Mouse (Mus musculus): ENCODE results near the gene Cep44. TPM values are rescaled to one million over a fixed set of nuclear protein-coding genes. Genes with fewer than 3 reads are reported as not detected.
A peak's percentile ranks its signal among the peaks of the same experiment; 100 is the strongest.

The Cep44 gene
- total and polyA plus RNA-seq, 2 experiments, result 9.1 to 27.1 TPM

GRCm38 (mm10) chr8:56580918-56581317, 30.1 kb upstream of the Cep44 start:
- TF ChIP-seq CTCF (IDR thresholded peaks at IDR 0.05; ENCODE audit: low read depth, low read length) (no peak), POLR2A (IDR thresholded peaks at IDR 0.05; ENCODE audit: extremely low read depth, insufficient read depth, low read length) (no peak)
- H3K27me3 ChIP-seq (ENCODE audit: control insufficient read depth, insufficient read depth, low read length), result no peaks in the 10 kb centered on the region
- H3K9ac ChIP-seq (ENCODE audit: low read depth, low read length), result no peak overlapping the region
- DNase-seq (ENCODE audit: extremely low read depth, low read depth, low spot score), result no peak
- no peak overlapping the region for H3K27ac ChIP-seq (replicated peaks; ENCODE audit: insufficient read depth, low read depth, low read length)
- peaks cover 12% of the 10 kb centered on the region for H3K36me3 ChIP-seq (ENCODE audit: control insufficient read depth, insufficient read depth, low read length)
- no peak overlapping the region for H3K4me3 ChIP-seq (ENCODE audit: insufficient read depth, low read depth, low read length)
- 96% methylated on average over 4 of the region's 4 CpGs for WGBS
- H3K79me2 ChIP-seq (ENCODE audit: control insufficient read depth, insufficient read depth, low read length), result peaks cover 3% of the 10 kb centered on the region; the same call in 1 of the 2 replicates
- peaks cover 2% of the 10 kb centered on the region; the same call in 1 of the 2 replicates for H3K4me1 ChIP-seq (ENCODE audit: control insufficient read depth, insufficient read depth, low read length)

GRCm38 (mm10) chr8:56566856-56567255, 16.0 kb upstream of the Cep44 start:
- Histone ChIP-seq H3K36me3 (ENCODE audit: control insufficient read depth, insufficient read depth, low read length) (peaks cover 19% of the 10 kb centered on the region), H3K9ac (ENCODE audit: low read depth, low read length) (no peak overlapping the region), H3K4me3 (ENCODE audit: insufficient read depth, low read depth, low read length) (no peak overlapping the region), H3K27me3 (ENCODE audit: control insufficient read depth, insufficient read depth, low read length) (no peaks in the 10 kb centered on the region), H3K4me1 (ENCODE audit: control insufficient read depth, insufficient read depth, low read length) (peaks cover 10% of the 10 kb centered on the region), H3K27ac (replicated peaks; ENCODE audit: insufficient read depth, low read depth, low read length) (no peak overlapping the region), H3K79me2 (ENCODE audit: control insufficient read depth, insufficient read depth, low read length) (peaks cover 15% of the 10 kb centered on the region; the same call in 1 of the 2 replicates)
- WGBS, result 96% methylated on average over 9 of the region's 9 CpGs
- no peak for TF ChIP-seq CTCF (IDR thresholded peaks at IDR 0.05; ENCODE audit: low read depth, low read length)
- TF ChIP-seq POLR2A (IDR thresholded peaks at IDR 0.05; ENCODE audit: extremely low read depth, insufficient read depth, low read length), result no peak
- DNase-seq (ENCODE audit: extremely low read depth, low read depth, low spot score), result no peak

- no peaks in the 10 kb centered on the region for H3K27me3 ChIP-seq (ENCODE audit: control insufficient read depth, insufficient read depth, low read length)
- no peak overlapping the region for H3K4me3 ChIP-seq (ENCODE audit: insufficient read depth, low read depth, low read length)
- H3K4me1 ChIP-seq (ENCODE audit: control insufficient read depth, insufficient read depth, low read length), result peaks cover 10% of the 10 kb centered on the region
- DNase-seq (ENCODE audit: extremely low read depth, low read depth, low spot score), result peak; percentile 95
- peaks cover 24% of the 10 kb centered on the region; the same call in 1 of the 2 replicates for H3K79me2 ChIP-seq (ENCODE audit: control insufficient read depth, insufficient read depth, low read length)
- peak overlapping the region; percentile 26 for H3K27ac ChIP-seq (replicated peaks; ENCODE audit: insufficient read depth, low read depth, low read length)
- WGBS, result 21% methylated on average over 4 of the region's 4 CpGs
- no peak overlapping the region for H3K9ac ChIP-seq (ENCODE audit: low read depth, low read length)
- TF ChIP-seq POLR2A (IDR thresholded peaks at IDR 0.05; ENCODE audit: extremely low read depth, insufficient read depth, low read length), result no peak
- TF ChIP-seq CTCF (IDR thresholded peaks at IDR 0.05; ENCODE audit: low read depth, low read length), result no peak
- H3K36me3 ChIP-seq (ENCODE audit: control insufficient read depth, insufficient read depth, low read length), result peaks cover 12% of the 10 kb centered on the region
Observed at GRCm38 (mm10) chr8:56564399-56565047, 13.7 kb upstream of the Cep44 start.

- H3K9ac ChIP-seq (ENCODE audit: low read depth, low read length), result no peak overlapping the region; the same call in 1 of the 2 replicates
- H3K27me3 ChIP-seq (ENCODE audit: control insufficient read depth, insufficient read depth, low read length), result no peaks in the 10 kb centered on the region
- H3K27ac ChIP-seq (replicated peaks; ENCODE audit: insufficient read depth, low read depth, low read length), result peak overlapping the region; percentile 49
- H3K4me3 ChIP-seq (ENCODE audit: insufficient read depth, low read depth, low read length), result peak overlapping the region; percentile 92
- 14% methylated on average over 5 of the region's 5 CpGs for WGBS
- DNase-seq (ENCODE audit: extremely low read depth, low read depth, low spot score), result peak; percentile 81
- TF ChIP-seq POLR2A (IDR thresholded peaks at IDR 0.05; ENCODE audit: extremely low read depth, insufficient read depth, low read length), result no peak
- TF ChIP-seq CTCF (IDR thresholded peaks at IDR 0.05; ENCODE audit: low read depth, low read length), result no peak
- H3K4me1 ChIP-seq (ENCODE audit: control insufficient read depth, insufficient read depth, low read length), result peaks cover 6% of the 10 kb centered on the region
- no peaks in the 10 kb centered on the region for H3K36me3 ChIP-seq (ENCODE audit: control insufficient read depth, insufficient read depth, low read length)
- H3K79me2 ChIP-seq (ENCODE audit: control insufficient read depth, insufficient read depth, low read length), result peaks cover 13% of the 10 kb centered on the region
Observed at GRCm38 (mm10) chr8:56552551-56553103, 1.8 kb upstream of the Cep44 start.

- WGBS, result 5% methylated on average over 10 of the region's 10 CpGs
- Histone ChIP-seq H3K4me1 (ENCODE audit: control insufficient read depth, insufficient read depth, low read length) (peaks cover 6% of the 10 kb centered on the region), H3K79me2 (ENCODE audit: control insufficient read depth, insufficient read depth, low read length) (peaks cover 10% of the 10 kb centered on the region; the same call in 1 of the 2 replicates), H3K4me3 (ENCODE audit: insufficient read depth, low read depth, low read length) (peak overlapping the region; percentile 92), H3K9ac (ENCODE audit: low read depth, low read length) (peak overlapping the region; percentile 39), H3K36me3 (ENCODE audit: control insufficient read depth, insufficient read depth, low read length) (no peaks in the 10 kb centered on the region), H3K27ac (replicated peaks; ENCODE audit: insufficient read depth, low read depth, low read length) (peak overlapping the region; percentile 73), H3K27me3 (ENCODE audit: control insufficient read depth, insufficient read depth, low read length) (no peaks in the 10 kb centered on the region)
- peak; percentile 95 for DNase-seq (ENCODE audit: extremely low read depth, low read depth, low spot score)
- TF ChIP-seq POLR2A (IDR thresholded peaks at IDR 0.05; ENCODE audit: extremely low read depth, insufficient read depth, low read length) (no peak), CTCF (IDR thresholded peaks at IDR 0.05; ENCODE audit: low read depth, low read length) (no peak)
Observed at GRCm38 (mm10) chr8:56552045-56552444, 1.2 kb upstream of the Cep44 start.

All from liver, adult 2 months (tissue).